Comparison of ENCODE assay signal across 7 mouse cellular contexts in the genomic region with DNA sequence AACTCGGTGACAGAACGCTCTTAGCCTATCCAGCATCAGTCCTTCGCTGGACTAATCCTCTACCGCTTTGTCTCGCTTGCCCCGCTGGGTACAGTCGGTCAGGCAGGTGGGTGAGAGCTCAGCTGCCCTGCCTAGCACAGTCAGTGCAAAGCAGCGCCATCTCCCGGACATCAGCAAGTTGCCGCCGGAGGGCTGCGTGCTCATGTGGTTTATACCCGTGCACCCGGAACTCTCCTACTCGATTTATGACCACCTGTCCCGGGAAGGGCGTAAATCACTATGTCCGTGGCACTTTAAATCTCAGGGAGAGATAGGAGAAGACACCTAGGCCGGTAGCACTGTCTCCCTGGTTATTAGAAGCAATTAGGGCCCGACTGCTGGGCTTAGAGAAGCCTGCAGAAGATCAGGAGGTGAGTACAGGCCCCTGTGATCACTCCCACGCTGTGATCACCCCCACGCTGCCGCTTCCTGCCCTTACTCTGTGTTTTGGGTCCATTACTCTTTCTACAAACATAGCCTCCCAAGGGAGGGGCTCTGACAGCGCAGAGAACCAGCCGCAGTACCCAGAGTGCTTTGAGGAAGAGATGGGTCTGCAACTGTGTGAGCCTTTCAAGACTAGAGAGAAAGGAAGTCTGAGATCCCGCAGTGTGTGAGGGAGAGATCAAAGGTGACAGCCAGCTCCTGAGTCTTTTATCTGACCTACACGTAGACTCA. TPM values are rescaled to one million over a fixed set of nuclear protein-coding genes. Genes with fewer than 3 reads are reported as not detected.
DNase-seq lines count a peak whose midpoint lies in the region; ATAC-seq and TF ChIP-seq lines count a peak whose summit lies in the region.

No protein-coding gene starts in this region.

- no peaks in the 10 kb centered on the region for H3K36me3 ChIP-seq in embryonic facial prominence, embryonic 11.5 days (replicated peaks; ENCODE audit: control insufficient read depth, insufficient read depth, low read depth, low read length)
- no peaks in the 10 kb centered on the region for H3K36me3 ChIP-seq in hindbrain, embryonic 10.5 days
- H3K36me3 ChIP-seq in limb, embryonic 12.5 days = no peaks in the 10 kb centered on the region
- no peaks in the 10 kb centered on the region for H3K36me3 ChIP-seq in midbrain, embryonic 14.5 days (ENCODE audit: control insufficient read depth, insufficient read depth, low read length)
- no peaks in the 10 kb centered on the region for H3K36me3 ChIP-seq in stomach, postnatal 0 days (ENCODE audit: control insufficient read depth, insufficient read depth, low read length)

- peak; percentile 83 to 86 for DNase-seq in B cell, adult 2 months
- peak; percentile 86 for DNase-seq in ES-CJ7 (ENCODE audit: low read depth, low spot score)
- DNase-seq in embryonic facial prominence, embryonic 11.5 days (ENCODE audit: low spot score) = peak; percentile 54
- DNase-seq in hindbrain, embryonic 10.5 days (ENCODE audit: low spot score) = peak; percentile 56
- peak; percentile 64 for DNase-seq in midbrain, embryonic 14.5 days
- peak; percentile 76 for DNase-seq in stomach, postnatal 0 days (ENCODE audit: low spot score)

- no peak overlapping the region for H3K9ac ChIP-seq in embryonic facial prominence, embryonic 11.5 days (replicated peaks; ENCODE audit: low read length)
- H3K9ac ChIP-seq in limb, embryonic 12.5 days (replicated peaks) = no peak overlapping the region
- no peak overlapping the region for H3K9ac ChIP-seq in midbrain, embryonic 14.5 days (replicated peaks; ENCODE audit: low read length)
- no peak overlapping the region for H3K9ac ChIP-seq in stomach, postnatal 0 days (ENCODE audit: low read length)

- H3K4me1 ChIP-seq in embryonic facial prominence, embryonic 11.5 days (ENCODE audit: control insufficient read depth, insufficient read depth, low read length) = no peaks in the 10 kb centered on the region
- H3K4me1 ChIP-seq in hindbrain, embryonic 10.5 days (replicated peaks) = no peaks in the 10 kb centered on the region
- peaks cover 8% of the 10 kb centered on the region; the same call in 1 of the 2 replicates for H3K4me1 ChIP-seq in limb, embryonic 12.5 days (replicated peaks)
- no peaks in the 10 kb centered on the region for H3K4me1 ChIP-seq in midbrain, embryonic 14.5 days (ENCODE audit: control insufficient read depth, insufficient read depth, low read length)
- no peaks in the 10 kb centered on the region for H3K4me1 ChIP-seq in stomach, postnatal 0 days (replicated peaks; ENCODE audit: control insufficient read depth, insufficient read depth)

- H3K9me3 ChIP-seq in embryonic facial prominence, embryonic 11.5 days (replicated peaks; ENCODE audit: control insufficient read depth, low read length) = no peaks in the 10 kb centered on the region
- no peaks in the 10 kb centered on the region for H3K9me3 ChIP-seq in hindbrain, embryonic 10.5 days
- no peaks in the 10 kb centered on the region for H3K9me3 ChIP-seq in limb, embryonic 12.5 days
- no peaks in the 10 kb centered on the region for H3K9me3 ChIP-seq in midbrain, embryonic 14.5 days (ENCODE audit: control insufficient read depth, low read length)
- no peaks in the 10 kb centered on the region for H3K9me3 ChIP-seq in stomach, postnatal 0 days (ENCODE audit: control insufficient read depth, low read length)

- no peak overlapping the region for H3K4me3 ChIP-seq in embryonic facial prominence, embryonic 11.5 days (ENCODE audit: low read depth, low read length)
- no peak overlapping the region for H3K4me3 ChIP-seq in hindbrain, embryonic 10.5 days
- no peak overlapping the region for H3K4me3 ChIP-seq in limb, embryonic 12.5 days (replicated peaks)
- no peak overlapping the region for H3K4me3 ChIP-seq in midbrain, embryonic 14.5 days (replicated peaks; ENCODE audit: low read depth, low read length)
- H3K4me3 ChIP-seq in stomach, postnatal 0 days (ENCODE audit: low read depth, low read length) = no peak overlapping the region

- 20% methylated on average over 27 of the region's 27 CpGs for WGBS in embryonic facial prominence, embryonic 11.5 days
- WGBS in hindbrain, embryonic 10.5 days = 21% methylated on average over 27 of the region's 27 CpGs
- WGBS in limb, embryonic 12.5 days = 9% methylated on average over 27 of the region's 27 CpGs
- 19% methylated on average over 27 of the region's 27 CpGs for WGBS in midbrain, embryonic 14.5 days
- WGBS in stomach, postnatal 0 days = 22% methylated on average over 27 of the region's 27 CpGs

- ATAC-seq in embryonic facial prominence, embryonic 11.5 days (replicated peaks; ENCODE audit: insufficient number of reproducible peaks, low FRiP score, low TSS enrichment, low read depth) = no peak
- no peak for ATAC-seq in limb, embryonic 12.5 days (ENCODE audit: insufficient number of reproducible peaks, insufficient read depth, low FRiP score, low TSS enrichment, low read depth)
- ATAC-seq in midbrain, embryonic 14.5 days (ENCODE audit: low FRiP score, low TSS enrichment) = no peak
- ATAC-seq in stomach, postnatal 0 days (ENCODE audit: low FRiP score, low TSS enrichment) = peak; percentile 65; the same call in 1 of the 2 replicates

- no peak overlapping the region for H3K4me2 ChIP-seq in embryonic facial prominence, embryonic 11.5 days (ENCODE audit: low read depth, low read length)
- H3K4me2 ChIP-seq in limb, embryonic 12.5 days = peak overlapping the region; percentile 30
- H3K4me2 ChIP-seq in midbrain, embryonic 14.5 days (ENCODE audit: low read length) = peak overlapping the region; percentile 15; the same call in 1 of the 2 replicates
- no peak overlapping the region for H3K4me2 ChIP-seq in stomach, postnatal 0 days (replicated peaks; ENCODE audit: low read depth)

- no peaks in the 10 kb centered on the region for H3K27me3 ChIP-seq in embryonic facial prominence, embryonic 11.5 days (ENCODE audit: control insufficient read depth, insufficient read depth, low read length)
- H3K27me3 ChIP-seq in hindbrain, embryonic 10.5 days (ENCODE audit: insufficient read depth, poor library complexity, severe bottlenecking) = peaks cover 4% of the 10 kb centered on the region; the same call in 1 of the 2 replicates
- H3K27me3 ChIP-seq in limb, embryonic 12.5 days = peaks cover 13% of the 10 kb centered on the region
- H3K27me3 ChIP-seq in midbrain, embryonic 14.5 days (ENCODE audit: control insufficient read depth, insufficient read depth, low read length) = no peaks in the 10 kb centered on the region
- no peaks in the 10 kb centered on the region; the same call in 1 of the 2 replicates for H3K27me3 ChIP-seq in stomach, postnatal 0 days (ENCODE audit: control insufficient read depth, insufficient read depth, low read length)

- H3K27ac ChIP-seq in embryonic facial prominence, embryonic 11.5 days (replicated peaks; ENCODE audit: low read depth, low read length) = no peak overlapping the region
- H3K27ac ChIP-seq in hindbrain, embryonic 10.5 days = no peak overlapping the region
- no peak overlapping the region for H3K27ac ChIP-seq in limb, embryonic 12.5 days
- no peak overlapping the region for H3K27ac ChIP-seq in midbrain, embryonic 14.5 days (replicated peaks; ENCODE audit: low read depth, low read length)
- H3K27ac ChIP-seq in stomach, postnatal 0 days (replicated peaks) = no peak overlapping the region

- peak; percentile 73 for TF ChIP-seq CTCF in stomach, postnatal 0 days (IDR thresholded peaks at IDR 0.05; ENCODE audit: low read depth)

- TF ChIP-seq EP300 in stomach, postnatal 0 days (optimal IDR thresholded peaks at IDR 0.05) = no peak

RNA-seq across cellular contexts. Expression of gene Marc1, which starts 17.8 kb away (rescaled TPM):
- polyA plus RNA-seq in embryonic facial prominence, embryonic 11.5 days (2014; fragmentation: Nextera tagmentation; extraction: Ambion mirVana) = not detected in 2 replicates
- polyA plus RNA-seq in hindbrain, embryonic 10.5 days (2016; fragmentation: Nextera tagmentation; extraction: Ambion mirVana) = 0.12 TPM in 1 of 2 replicates, not detected in the other
- polyA plus RNA-seq in limb, embryonic 12.5 days (2016; fragmentation: Nextera tagmentation; extraction: Ambion mirVana) = 0.17 TPM in 1 of 2 replicates, not detected in the other
- 0.13 and 0.28 TPM in 2 replicates for polyA plus RNA-seq in midbrain, embryonic 14.5 days (2014; fragmentation: Nextera tagmentation; extraction: Ambion mirVana)
- polyA plus RNA-seq in stomach, postnatal 0 days (2015; fragmentation: Nextera tagmentation; extraction: Ambion mirVana) = 0.32 and 0.65 TPM in 2 replicates

RNA-seq across cellular contexts. Expression of gene Marc2, which starts 52.9 kb away (rescaled TPM):
- polyA plus RNA-seq in embryonic facial prominence, embryonic 11.5 days (2014; fragmentation: Nextera tagmentation; extraction: Ambion mirVana) = 118 and 125 TPM in 2 replicates
- 85.9 and 87.8 TPM in 2 replicates for polyA plus RNA-seq in hindbrain, embryonic 10.5 days (2016; fragmentation: Nextera tagmentation; extraction: Ambion mirVana)
- polyA plus RNA-seq in limb, embryonic 12.5 days (2016; fragmentation: Nextera tagmentation; extraction: Ambion mirVana) = 124 and 136 TPM in 2 replicates
- 111 and 112 TPM in 2 replicates for polyA plus RNA-seq in midbrain, embryonic 14.5 days (2014; fragmentation: Nextera tagmentation; extraction: Ambion mirVana)
- 197 and 217 TPM in 2 replicates for polyA plus RNA-seq in stomach, postnatal 0 days (2015; fragmentation: Nextera tagmentation; extraction: Ambion mirVana)

Comparison
In these comparisons a context has a peak if more than half of its experiments do, and no peak if none do; other contexts are left out.
1. H3K4me2 ChIP-seq: peak in limb, embryonic 12.5 days (single experiment) and midbrain, embryonic 14.5 days (single experiment); none in embryonic facial prominence, embryonic 11.5 days (single experiment) and stomach, postnatal 0 days (single experiment).
2. Peak in every context shown above with its lines, with median percentiles within 50 percentile points of each other: DNase-seq.